Mouse (Mus musculus) limb, embryonic 13.5 days (tissue): ENCODE results near the gene Pcdh18. TPM values are rescaled to one million over a fixed set of nuclear protein-coding genes. Genes with fewer than 3 reads are reported as not detected.

Source experiments
- ATAC-seq: fragments of 200-750 bp; cut with Nextera tagmentation; 2 replicates; pipeline ENCODE4 v1.8.0; 2017; ENCODE audit warnings: low read depth, moderate number of reproducible peaks, moderate TSS enrichment; ENCODE audit not compliant: low FRiP score
- H3K27ac ChIP-seq: fragments of 300-500 bp; sonication (generic); 2 replicates; pipeline ENCODE4 v1.5.1; 2015; ENCODE audit warnings: inconsistent platforms, mild to moderate bottlenecking, moderate library complexity
- H3K27me3 ChIP-seq: fragments of 300-500 bp; sonication (generic); 2 replicates; pipeline ENCODE4 v1.6.1; 2015; ENCODE audit warnings: mild to moderate bottlenecking, inconsistent platforms
- H3K36me3 ChIP-seq: fragments of 300-500 bp; sonication (generic); 2 replicates; pipeline ENCODE4 v1.6.1; 2015; ENCODE audit warnings: inconsistent platforms, mild to moderate bottlenecking, moderate library complexity
- H3K4me1 ChIP-seq: fragments of 300-500 bp; sonication (generic); 2 replicates; pipeline ENCODE4 v1.6.1; 2015; ENCODE audit warnings: inconsistent platforms
- H3K4me2 ChIP-seq: fragments of 300-500 bp; sonication (generic); replicated peaks from 2 replicates; pipeline ENCODE4 v1.6.1; 2015; ENCODE audit warnings: inconsistent platforms, mild to moderate bottlenecking, moderate library complexity
- H3K4me3 ChIP-seq: fragments of 300-500 bp; sonication (generic); 2 replicates; pipeline ENCODE4 v1.5.1; 2015; ENCODE audit warnings: moderate library complexity, mild to moderate bottlenecking, inconsistent platforms
- H3K9ac ChIP-seq: fragments of 300-500 bp; sonication (generic); 2 replicates; pipeline ENCODE4 v1.6.1; 2015; ENCODE audit warnings: mild to moderate bottlenecking, inconsistent platforms
- H3K9me3 ChIP-seq: fragments of 300-500 bp; sonication (generic); 2 replicates; pipeline ENCODE4 v1.6.1; 2016; ENCODE audit warnings: inconsistent platforms
- WGBS: fragments of 180-500 bp; shearing (Covaris S2); methylation state at CpG from one replicate; pipeline ENCODE4 v1.1.7; 2015; 5-methylcytosine and 5-hydroxymethylcytosine counted together
- polyA plus RNA-seq: library from polyadenylated mRNA; unstranded; fragments of >200 nt; fragmentation: Nextera tagmentation; extraction: Ambion mirVana; gene quantifications from 2 replicates; pipeline ENCODE4 v1.2.1, GENCODE M21; 2015

Pcdh18 gene
- polyA plus RNA-seq, 1 experiment from 2014 or later, result 172 TPM

DNA sequence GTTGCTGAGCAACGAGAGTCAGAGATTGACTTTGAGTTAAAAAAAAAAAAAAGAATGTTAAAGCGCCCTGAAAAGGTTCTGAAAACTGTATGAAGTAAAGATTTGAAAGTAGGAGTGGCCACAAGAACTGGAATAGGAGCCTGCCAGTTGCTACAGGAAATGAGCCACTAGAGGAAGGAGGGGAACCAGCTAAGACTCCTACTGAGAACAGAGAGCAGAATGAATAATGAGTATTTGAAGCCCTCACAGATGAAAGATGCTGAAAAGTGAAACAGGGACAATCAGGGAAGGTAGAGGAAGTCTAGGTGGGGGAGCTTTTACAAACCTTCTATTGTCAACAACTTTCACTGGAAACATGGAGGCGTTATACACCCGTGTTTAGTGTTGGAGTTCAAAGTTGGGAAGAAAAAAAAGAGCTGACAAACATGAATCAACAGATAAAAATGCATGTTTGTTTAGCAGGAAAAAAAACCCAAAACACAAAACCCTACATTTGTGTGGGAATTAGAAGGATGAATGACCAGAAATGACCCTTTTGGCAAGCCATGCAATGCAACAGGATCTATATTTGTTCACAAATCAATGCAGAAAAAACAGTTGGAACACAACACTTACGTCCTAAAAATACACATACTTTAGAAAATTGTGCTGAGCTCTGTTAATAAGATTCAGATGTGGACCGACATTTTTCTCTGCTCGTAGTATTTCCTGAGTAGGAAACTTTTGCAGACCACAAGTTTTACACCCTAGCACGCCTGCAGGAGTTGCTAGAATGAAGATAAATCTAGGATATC lies 7.4 kb downstream of the Pcdh18 start:
- no peak for ATAC-seq
- Histone ChIP-seq H3K36me3 (peaks cover 97% of the 10 kb centered on the region), H3K9ac (no peak overlapping the region), H3K27ac (no peak overlapping the region), H3K4me1 (peaks cover 63% of the 10 kb centered on the region), H3K27me3 (no peaks in the 10 kb centered on the region), H3K4me3 (peak overlapping the region; percentile 27), H3K9me3 (0 out of 2 replicates have a peak, but pooled peaks cover 2% of the 10 kb centered on the region), H3K4me2 (peak overlapping the region; percentile 48)
- 32% methylated on average over 8 of the region's 8 CpGs for WGBS

DNA sequence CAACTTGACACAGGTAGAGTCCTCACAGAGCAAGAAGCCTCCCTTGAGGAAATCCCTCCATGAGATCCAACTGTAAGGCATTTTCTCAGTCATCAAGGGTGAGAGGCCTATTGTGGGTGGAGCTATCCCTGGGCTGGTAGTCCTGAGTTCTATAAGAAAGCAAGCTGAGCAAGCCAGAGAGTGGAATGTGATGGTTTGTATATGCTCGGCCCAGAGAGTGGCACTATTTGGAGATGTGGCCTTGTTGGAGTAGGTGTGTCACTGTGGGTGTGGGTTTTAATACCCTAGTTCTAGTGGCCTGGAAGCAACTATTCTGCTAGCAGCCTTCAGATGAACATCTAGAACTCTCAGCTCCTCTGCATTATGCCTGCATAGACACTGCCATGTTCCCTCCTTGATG lies 9.1 kb downstream of the Pcdh18 start:
- 95% methylated on average over 1 of the region's 1 CpGs for WGBS
- peaks cover 96% of the 10 kb centered on the region for H3K36me3 ChIP-seq
- H3K4me2 ChIP-seq, result no peak overlapping the region
- H3K27ac ChIP-seq, result no peak overlapping the region
- H3K27me3 ChIP-seq, result no peaks in the 10 kb centered on the region
- no peak overlapping the region for H3K4me3 ChIP-seq
- no peak overlapping the region for H3K9ac ChIP-seq
- H3K9me3 ChIP-seq, result 0 out of 2 replicates have a peak, but pooled peaks cover 4% of the 10 kb centered on the region
- H3K4me1 ChIP-seq, result peaks cover 50% of the 10 kb centered on the region
- ATAC-seq, result no peak

DNA sequence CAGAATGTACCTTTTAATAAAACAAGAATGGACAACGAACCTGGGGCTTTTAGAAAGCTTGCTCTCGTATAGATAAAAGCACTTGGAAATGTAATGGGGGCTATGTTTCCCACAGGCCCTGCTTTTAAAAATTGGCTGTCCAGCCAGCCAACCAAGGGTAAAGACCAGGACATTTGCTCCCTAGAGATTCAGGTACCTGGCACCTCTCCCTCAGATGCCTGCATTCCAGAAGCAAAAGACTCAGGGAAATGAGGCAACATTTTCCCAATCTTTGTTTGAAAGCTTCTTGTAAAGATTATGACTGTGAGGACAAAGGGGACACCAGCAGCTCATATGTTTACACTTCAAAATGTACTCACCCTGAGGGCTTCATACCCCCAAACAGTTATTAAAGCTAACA lies 18.1 kb downstream of the Pcdh18 start:
- Histone ChIP-seq H3K4me2 (no peak overlapping the region), H3K4me1 (no peaks in the 10 kb centered on the region), H3K9me3 (no peaks in the 10 kb centered on the region), H3K27ac (no peak overlapping the region), H3K4me3 (no peak overlapping the region), H3K36me3 (peaks cover 11% of the 10 kb centered on the region), H3K9ac (no peak overlapping the region), H3K27me3 (no peaks in the 10 kb centered on the region)
- ATAC-seq, result no peak
- WGBS, result 54% methylated on average over 2 of the region's 2 CpGs

DNA sequence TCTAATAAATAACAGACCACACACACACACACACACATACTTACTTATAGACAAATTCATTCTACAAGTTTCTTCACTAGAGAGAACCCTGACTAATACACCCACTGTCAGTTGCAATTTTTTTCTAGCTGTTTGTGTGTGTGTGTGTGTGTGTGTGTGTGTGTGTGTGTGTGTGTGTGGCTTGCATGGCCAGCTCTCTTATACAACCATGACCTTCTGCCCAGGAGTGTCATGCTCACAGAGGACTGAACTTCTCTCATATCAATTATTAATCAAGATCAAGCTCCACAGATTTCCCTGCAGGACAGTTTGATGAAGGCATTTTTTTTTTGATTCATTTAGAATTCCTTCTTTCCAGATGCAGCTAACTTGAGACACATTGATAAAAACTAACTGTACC lies 18.6 kb downstream of the Pcdh18 start:
- Histone ChIP-seq H3K4me2 (no peak overlapping the region), H3K9ac (no peak overlapping the region), H3K36me3 (peaks cover 6% of the 10 kb centered on the region), H3K4me1 (no peaks in the 10 kb centered on the region), H3K27ac (no peak overlapping the region), H3K9me3 (no peaks in the 10 kb centered on the region), H3K27me3 (no peaks in the 10 kb centered on the region), H3K4me3 (no peak overlapping the region)
- ATAC-seq, result no peak

DNA sequence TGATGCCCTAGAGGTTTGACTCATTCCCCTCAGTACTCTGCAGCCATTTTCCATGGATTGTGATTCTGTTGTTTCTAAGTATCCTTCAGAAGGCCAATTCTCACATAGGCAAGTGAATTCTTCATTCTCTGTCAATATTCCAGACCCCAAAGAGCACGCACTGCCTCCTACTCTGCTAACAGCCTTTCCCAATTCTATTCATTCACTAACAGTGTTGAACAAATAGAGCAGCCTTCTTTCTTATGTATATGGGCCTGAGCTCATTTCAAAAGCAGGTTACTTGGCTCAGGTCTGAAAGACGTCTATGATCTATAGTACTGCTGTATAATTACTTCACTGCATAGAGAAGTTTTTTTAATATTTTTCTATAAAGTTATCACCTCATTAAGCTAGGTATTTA lies 50.6 kb downstream of the Pcdh18 start:
- Histone ChIP-seq H3K27me3 (no peaks in the 10 kb centered on the region), H3K9ac (no peak overlapping the region), H3K4me3 (no peak overlapping the region), H3K9me3 (no peaks in the 10 kb centered on the region), H3K36me3 (no peaks in the 10 kb centered on the region), H3K27ac (no peak overlapping the region), H3K4me2 (no peak overlapping the region), H3K4me1 (peaks cover 3% of the 10 kb centered on the region; the same call in 1 of the 2 replicates)
- ATAC-seq, result no peak
- WGBS, result 54% methylated on average over 2 of the region's 2 CpGs

DNA sequence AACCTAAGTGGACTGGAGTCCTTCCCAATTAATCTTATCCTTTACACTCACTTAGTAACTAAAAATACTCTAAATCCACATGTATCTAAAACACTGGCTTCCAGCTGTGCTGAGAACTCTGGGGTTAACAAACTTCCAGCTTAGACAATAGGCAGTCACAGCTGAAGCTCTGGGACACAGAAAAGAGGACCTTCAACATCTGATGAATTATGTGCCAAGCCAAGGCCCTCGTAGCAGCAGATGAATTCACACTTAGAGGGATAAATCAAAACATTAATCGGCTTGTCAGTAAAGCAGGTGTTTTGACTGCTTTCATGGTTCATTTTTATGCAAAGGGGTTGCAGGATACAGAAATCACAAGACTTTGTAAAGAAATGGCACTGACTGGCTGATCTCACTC lies 57.2 kb downstream of the Pcdh18 start:
- 0 out of 2 replicates have a peak, but pooled peaks cover 5% of the 10 kb centered on the region for H3K4me1 ChIP-seq
- no peak overlapping the region for H3K9ac ChIP-seq
- no peaks in the 10 kb centered on the region for H3K9me3 ChIP-seq
- no peak overlapping the region for H3K4me2 ChIP-seq
- H3K4me3 ChIP-seq, result no peak overlapping the region
- H3K27ac ChIP-seq, result no peak overlapping the region
- H3K27me3 ChIP-seq, result no peaks in the 10 kb centered on the region
- ATAC-seq, result no peak
- H3K36me3 ChIP-seq, result no peaks in the 10 kb centered on the region
- 46% methylated on average over 2 of the region's 2 CpGs for WGBS
